Mouse (Mus musculus) hindbrain, embryonic 10.5 days (tissue): ENCODE data around the gene Zcchc8. TPM values are rescaled to one million over a fixed set of nuclear protein-coding genes. Genes with fewer than 3 reads are reported as not detected.

Experiments
- DNase-seq: peaks from one replicate; pipeline ENCODE4 v3.0.0-alpha.2; 2017; ENCODE audit warnings: low spot score
- H3K27ac ChIP-seq: fragments of 300-500 bp; sonication (generic); 2 replicates; pipeline ENCODE4 v1.5.1; 2016; ENCODE audit warnings: mild to moderate bottlenecking, moderate library complexity
- H3K27me3 ChIP-seq: fragments of 300-500 bp; sonication (generic); 2 replicates; pipeline ENCODE4 v1.6.1; 2016; ENCODE audit warnings: mild to moderate bottlenecking; ENCODE audit not compliant: poor library complexity, insufficient read depth, severe bottlenecking
- H3K36me3 ChIP-seq: fragments of 300-500 bp; sonication (generic); 2 replicates; pipeline ENCODE4 v1.6.1; 2016; ENCODE audit warnings: mild to moderate bottlenecking, moderate library complexity
- H3K4me1 ChIP-seq: fragments of 300-500 bp; sonication (generic); replicated peaks from 2 replicates; pipeline ENCODE4 v1.6.1; 2016; ENCODE audit warnings: mild to moderate bottlenecking
- H3K4me3 ChIP-seq: fragments of 300-500 bp; sonication (generic); 2 replicates; pipeline ENCODE4 v1.5.1; 2016; ENCODE audit warnings: mild to moderate bottlenecking, moderate library complexity
- H3K9me3 ChIP-seq: fragments of 300-500 bp; sonication (generic); 2 replicates; pipeline ENCODE4 v1.6.1; 2016; ENCODE audit warnings: mild to moderate bottlenecking, moderate library complexity
- WGBS: fragments of 180-500 bp; shearing (Covaris S2); methylation state at CpG from one replicate; pipeline ENCODE4 v1.1.7; 2016; 5-methylcytosine and 5-hydroxymethylcytosine counted together
- polyA plus RNA-seq: library from polyadenylated mRNA; unstranded; fragments of >200 nt; fragmentation: Nextera tagmentation; extraction: Ambion mirVana; gene quantifications from 2 replicates; pipeline ENCODE4 v1.2.1, GENCODE M21; 2016

The Zcchc8 gene
- polyA plus RNA-seq, 1 experiment from 2014 or later: 77.4 TPM

- H3K27ac ChIP-seq: no peak overlapping the region
- WGBS: 76% methylated on average over 3 of the region's 3 CpGs
- H3K27me3 ChIP-seq: no peaks in the 10 kb centered on the region
- H3K36me3 ChIP-seq: peaks cover 5% of the 10 kb centered on the region
- H3K9me3 ChIP-seq: no peaks in the 10 kb centered on the region
- no peak for DNase-seq
- no peak overlapping the region for H3K4me3 ChIP-seq
- H3K4me1 ChIP-seq: peaks cover 25% of the 10 kb centered on the region
Observed at GRCm38 (mm10) chr5:123679106-123679505, 41.8 kb downstream of the Zcchc8 start.

DNA sequence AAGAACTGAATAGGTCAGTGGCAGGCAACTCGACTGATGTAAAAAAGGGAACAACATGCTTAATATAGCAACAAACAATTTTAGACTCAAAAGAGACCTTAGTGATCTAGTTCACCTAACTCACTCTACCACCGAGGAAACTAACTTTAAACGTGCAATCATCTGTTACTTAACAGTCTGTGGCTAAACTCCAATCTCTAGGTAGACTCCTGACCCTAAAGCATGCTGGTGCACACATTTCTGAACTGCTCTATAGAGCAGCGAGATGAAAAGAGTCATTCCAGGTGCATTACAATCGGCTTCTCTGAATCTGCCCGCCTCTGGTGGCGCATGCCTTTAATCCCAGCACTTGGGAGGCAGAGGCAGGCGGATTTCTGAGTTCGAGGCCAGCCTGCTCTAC, 45.2 kb downstream of the Zcchc8 start:
- H3K27me3 ChIP-seq: no peaks in the 10 kb centered on the region
- H3K27ac ChIP-seq: no peak overlapping the region
- no peaks in the 10 kb centered on the region for H3K9me3 ChIP-seq
- WGBS: 89% methylated on average over 9 of the region's 9 CpGs
- peaks cover 5% of the 10 kb centered on the region for H3K36me3 ChIP-seq
- H3K4me3 ChIP-seq: no peak overlapping the region
- DNase-seq: no peak
- peaks cover 32% of the 10 kb centered on the region for H3K4me1 ChIP-seq

- H3K27ac ChIP-seq: no peak overlapping the region
- peaks cover 5% of the 10 kb centered on the region for H3K36me3 ChIP-seq
- peaks cover 35% of the 10 kb centered on the region for H3K4me1 ChIP-seq
- no peaks in the 10 kb centered on the region for H3K9me3 ChIP-seq
- no peak for DNase-seq
- 61% methylated on average over 3 of the region's 3 CpGs for WGBS
- H3K27me3 ChIP-seq: no peaks in the 10 kb centered on the region
- H3K4me3 ChIP-seq: no peak overlapping the region
Observed at GRCm38 (mm10) chr5:123675221-123675620, 45.7 kb downstream of the Zcchc8 start.

- Histone ChIP-seq H3K9me3 (no peaks in the 10 kb centered on the region), H3K36me3 (no peaks in the 10 kb centered on the region), H3K4me3 (no peak overlapping the region), H3K27me3 (no peaks in the 10 kb centered on the region), H3K27ac (no peak overlapping the region), H3K4me1 (peaks cover 39% of the 10 kb centered on the region)
- DNase-seq: no peak
- WGBS: 45% methylated on average over 3 of the region's 3 CpGs
Observed at GRCm38 (mm10) chr5:123671473-123671820, 49.5 kb downstream of the Zcchc8 start.

- no peaks in the 10 kb centered on the region for H3K36me3 ChIP-seq
- H3K27ac ChIP-seq: peak overlapping the region; percentile 29
- peak overlapping the region; percentile 11; the same call in 1 of the 2 replicates for H3K4me3 ChIP-seq
- H3K4me1 ChIP-seq: peaks cover 39% of the 10 kb centered on the region
- 31% methylated on average over 14 of the region's 14 CpGs for WGBS
- peak; percentile 30 for DNase-seq
- H3K27me3 ChIP-seq: no peaks in the 10 kb centered on the region
- H3K9me3 ChIP-seq: no peaks in the 10 kb centered on the region
Observed at GRCm38 (mm10) chr5:123670800-123671472, 50.0 kb downstream of the Zcchc8 start.

DNA sequence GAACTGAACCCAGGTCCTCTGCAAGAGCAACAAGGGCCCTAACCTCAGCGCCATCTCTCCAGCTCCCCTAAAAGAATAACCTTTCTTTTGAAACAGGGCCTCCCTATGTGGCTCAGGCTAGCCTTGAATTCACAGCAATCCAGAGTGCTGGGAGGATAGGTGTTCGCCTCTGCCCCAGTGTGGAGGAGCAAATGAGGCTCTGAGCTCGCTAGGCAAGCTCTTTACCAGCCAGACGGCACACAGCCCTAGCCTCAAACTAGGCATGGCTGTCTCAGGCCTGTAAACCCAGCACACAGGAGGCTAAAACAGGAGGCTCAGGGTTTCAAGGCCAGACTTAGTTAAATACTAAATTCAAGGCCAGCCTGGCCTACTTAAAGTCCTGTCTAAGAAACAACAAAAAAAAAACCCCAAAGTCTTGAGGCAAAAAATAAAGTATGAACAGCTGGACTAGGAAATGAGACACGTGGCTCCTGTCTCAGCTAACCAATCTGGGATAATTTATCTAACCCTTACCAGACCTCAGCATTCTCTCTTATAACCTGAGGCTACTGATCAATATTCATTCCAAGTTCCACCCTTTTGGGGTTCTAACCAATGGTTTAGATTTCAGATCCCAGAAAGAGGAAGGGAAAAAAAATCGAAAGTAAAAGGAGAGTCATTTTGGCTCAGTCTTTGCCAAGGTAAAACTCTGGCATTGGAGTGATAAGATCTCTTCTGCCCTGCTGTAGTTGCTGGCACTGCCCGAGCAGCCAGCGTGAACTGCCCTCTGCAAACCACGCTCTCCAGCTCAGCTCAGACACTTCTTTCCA, 50.7 kb downstream of the Zcchc8 start:
- H3K9me3 ChIP-seq: no peaks in the 10 kb centered on the region
- 76% methylated on average over 9 of the region's 9 CpGs for WGBS
- H3K4me3 ChIP-seq: no peak overlapping the region
- H3K27ac ChIP-seq: peak overlapping the region; percentile 59
- no peaks in the 10 kb centered on the region for H3K27me3 ChIP-seq
- H3K36me3 ChIP-seq: no peaks in the 10 kb centered on the region
- H3K4me1 ChIP-seq: peaks cover 39% of the 10 kb centered on the region
- no peak for DNase-seq

- WGBS: 93% methylated on average over 12 of the region's 12 CpGs
- H3K4me3 ChIP-seq: no peak overlapping the region
- DNase-seq: no peak
- no peaks in the 10 kb centered on the region for H3K36me3 ChIP-seq
- no peaks in the 10 kb centered on the region for H3K27me3 ChIP-seq
- no peaks in the 10 kb centered on the region for H3K9me3 ChIP-seq
- no peak overlapping the region for H3K27ac ChIP-seq
- peaks cover 29% of the 10 kb centered on the region for H3K4me1 ChIP-seq
Observed at GRCm38 (mm10) chr5:123667915-123668314, 53.0 kb downstream of the Zcchc8 start.

DNA sequence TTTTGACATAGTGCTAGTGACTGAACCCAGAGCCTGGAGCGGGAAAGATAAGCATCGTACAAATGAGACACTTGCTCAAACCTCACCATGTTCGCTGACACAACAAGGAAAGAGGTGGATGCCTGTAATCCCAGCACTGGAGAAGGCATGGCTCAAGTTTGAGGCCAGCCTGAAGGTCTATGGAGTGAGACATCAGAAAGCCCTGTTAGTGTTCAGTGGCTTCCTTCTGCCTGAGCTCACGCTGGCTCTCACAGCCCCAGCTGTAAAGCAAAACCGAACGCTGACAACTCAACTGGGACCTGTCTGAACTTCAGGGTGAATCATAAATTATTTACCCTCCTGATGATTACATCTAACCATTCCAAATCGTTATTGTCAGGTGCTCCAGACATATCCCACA, 54.9 kb downstream of the Zcchc8 start:
- peaks cover 13% of the 10 kb centered on the region for H3K4me1 ChIP-seq
- 91% methylated on average over 7 of the region's 7 CpGs for WGBS
- no peak overlapping the region for H3K4me3 ChIP-seq
- no peaks in the 10 kb centered on the region for H3K36me3 ChIP-seq
- H3K9me3 ChIP-seq: no peaks in the 10 kb centered on the region
- H3K27me3 ChIP-seq: no peaks in the 10 kb centered on the region
- no peak for DNase-seq
- no peak overlapping the region for H3K27ac ChIP-seq

GRCm38 (mm10) chr5:123664329-123664728, 56.6 kb downstream of the Zcchc8 start:
- Histone ChIP-seq H3K9me3 (no peaks in the 10 kb centered on the region), H3K4me3 (no peak overlapping the region), H3K4me1 (peaks cover 8% of the 10 kb centered on the region; the same call in 1 of the 2 replicates), H3K27me3 (no peaks in the 10 kb centered on the region), H3K36me3 (no peaks in the 10 kb centered on the region), H3K27ac (no peak overlapping the region)
- no peak for DNase-seq
- 87% methylated on average over 7 of the region's 7 CpGs for WGBS

GRCm38 (mm10) chr5:123662059-123662458, 58.8 kb downstream of the Zcchc8 start:
- WGBS: 72% methylated on average over 9 of the region's 9 CpGs
- Histone ChIP-seq H3K27me3 (no peaks in the 10 kb centered on the region), H3K4me1 (peaks cover 8% of the 10 kb centered on the region; the same call in 1 of the 2 replicates), H3K4me3 (no peak overlapping the region), H3K27ac (no peak overlapping the region), H3K9me3 (no peaks in the 10 kb centered on the region), H3K36me3 (no peaks in the 10 kb centered on the region)
- no peak for DNase-seq

GRCm38 (mm10) chr5:123661602-123662001, 59.3 kb downstream of the Zcchc8 start:
- no peaks in the 10 kb centered on the region for H3K36me3 ChIP-seq
- 82% methylated on average over 3 of the region's 3 CpGs for WGBS
- H3K4me1 ChIP-seq: peaks cover 5% of the 10 kb centered on the region; the same call in 1 of the 2 replicates
- no peaks in the 10 kb centered on the region for H3K27me3 ChIP-seq
- H3K9me3 ChIP-seq: no peaks in the 10 kb centered on the region
- DNase-seq: no peak
- H3K27ac ChIP-seq: no peak overlapping the region
- H3K4me3 ChIP-seq: no peak overlapping the region

DNA sequence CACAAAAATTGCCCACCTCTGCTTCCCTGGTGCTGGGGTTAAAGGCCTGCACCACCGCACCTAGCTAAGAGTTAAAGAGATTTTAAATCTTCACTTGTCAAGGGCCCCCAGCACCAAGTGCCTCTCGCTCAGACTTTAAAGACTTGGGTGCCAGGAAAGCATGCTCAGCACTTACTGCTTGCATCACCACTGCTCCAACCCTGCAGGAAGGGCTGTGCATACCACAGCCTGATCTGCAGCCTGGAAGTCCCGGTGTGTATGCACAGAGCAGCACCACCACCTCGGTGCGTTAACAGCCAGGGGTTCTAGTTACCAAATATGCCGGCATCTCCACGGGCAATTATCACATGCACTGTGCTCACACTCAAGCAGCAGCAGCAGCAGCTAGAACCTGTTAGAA, 63.2 kb downstream of the Zcchc8 start:
- Histone ChIP-seq H3K4me3 (no peak overlapping the region), H3K27ac (no peak overlapping the region), H3K27me3 (no peaks in the 10 kb centered on the region), H3K36me3 (peaks cover 25% of the 10 kb centered on the region), H3K9me3 (no peaks in the 10 kb centered on the region), H3K4me1 (peaks cover 4% of the 10 kb centered on the region; the same call in 1 of the 2 replicates)
- 85% methylated on average over 7 of the region's 7 CpGs for WGBS
- DNase-seq: no peak

DNA sequence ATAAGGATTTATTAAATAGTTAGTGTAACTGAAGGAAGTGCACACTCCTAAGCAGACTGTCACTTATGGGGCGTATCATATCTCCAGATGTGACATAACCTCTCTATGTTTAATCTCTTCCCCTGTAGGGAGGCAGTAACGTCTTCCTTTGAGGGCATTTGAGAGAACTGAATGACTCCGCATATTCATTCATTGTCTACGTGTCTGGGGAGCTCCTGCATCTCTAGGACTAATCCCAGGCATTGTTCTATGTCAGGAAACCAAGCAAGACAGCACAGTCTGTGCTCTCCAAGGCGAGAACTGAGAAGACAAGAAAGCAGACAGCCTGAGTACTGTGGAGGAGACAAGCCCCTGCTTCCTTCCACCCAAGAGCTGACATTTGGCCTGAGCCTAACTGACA, 66.0 kb downstream of the Zcchc8 start:
- no peak for DNase-seq
- WGBS: 59% methylated on average over 5 of the region's 5 CpGs
- Histone ChIP-seq H3K27ac (no peak overlapping the region), H3K36me3 (peaks cover 43% of the 10 kb centered on the region), H3K9me3 (no peaks in the 10 kb centered on the region), H3K4me1 (peaks cover 4% of the 10 kb centered on the region; the same call in 1 of the 2 replicates), H3K27me3 (no peaks in the 10 kb centered on the region), H3K4me3 (no peak overlapping the region)
